Mouse (Mus musculus) cerebellum, postnatal 14 days (tissue): ENCODE data around the gene Grin2c.
A peak's percentile ranks its signal among the peaks of the same experiment; 100 is the strongest.

Source experiments
- DNase-seq, 2 experiments: peaks; one replicate each; pipeline ENCODE4 v3.0.0; 2021; ENCODE audit warnings: mixed read lengths in 2 of 2

Gene Grin2c

DNA sequence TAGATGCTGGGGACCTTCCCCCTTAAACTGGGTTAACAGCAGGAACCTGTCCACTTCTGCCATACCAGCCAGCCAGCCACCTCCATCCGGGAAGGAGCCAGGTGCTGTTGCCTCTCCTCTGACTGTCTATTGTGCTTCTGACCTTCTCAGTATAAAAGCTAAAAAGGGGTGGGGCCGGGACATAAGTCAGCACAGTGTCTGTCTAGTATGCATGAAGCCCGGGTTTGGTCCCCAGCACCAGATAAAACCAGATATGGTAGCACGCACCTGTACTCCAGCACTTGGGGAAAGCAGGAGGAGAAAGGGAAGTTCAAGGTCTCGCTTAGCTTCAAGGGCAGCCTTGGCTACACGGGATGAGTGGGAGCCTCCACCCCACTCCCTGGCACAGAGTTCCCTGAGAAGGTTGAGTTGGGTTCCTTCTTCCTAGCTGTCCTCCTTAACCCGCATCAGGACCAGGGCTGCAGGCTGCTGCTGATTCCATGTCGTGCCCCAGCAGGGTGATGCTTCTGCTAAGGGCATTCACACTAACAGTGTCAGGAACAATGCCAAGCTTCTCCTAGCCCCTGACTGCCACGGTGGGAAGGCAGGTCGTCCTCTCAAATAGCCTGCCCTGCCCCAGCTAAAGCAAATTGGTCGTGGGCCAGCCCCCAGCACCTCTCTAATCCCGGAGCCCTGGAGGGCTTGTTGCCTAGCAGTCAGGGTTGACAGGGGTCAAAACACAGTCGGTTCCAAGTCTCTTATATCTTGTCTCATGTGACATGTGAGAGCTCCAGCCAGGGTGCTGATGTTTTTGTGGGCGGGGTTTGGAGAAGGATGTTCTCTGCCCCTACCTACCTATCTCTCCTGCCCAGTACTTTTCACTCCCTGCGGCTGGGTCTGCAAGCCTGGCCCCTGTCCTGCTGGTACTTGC, 37.8 kb downstream of the Grin2c start:
- DNase-seq: no peak

DNA sequence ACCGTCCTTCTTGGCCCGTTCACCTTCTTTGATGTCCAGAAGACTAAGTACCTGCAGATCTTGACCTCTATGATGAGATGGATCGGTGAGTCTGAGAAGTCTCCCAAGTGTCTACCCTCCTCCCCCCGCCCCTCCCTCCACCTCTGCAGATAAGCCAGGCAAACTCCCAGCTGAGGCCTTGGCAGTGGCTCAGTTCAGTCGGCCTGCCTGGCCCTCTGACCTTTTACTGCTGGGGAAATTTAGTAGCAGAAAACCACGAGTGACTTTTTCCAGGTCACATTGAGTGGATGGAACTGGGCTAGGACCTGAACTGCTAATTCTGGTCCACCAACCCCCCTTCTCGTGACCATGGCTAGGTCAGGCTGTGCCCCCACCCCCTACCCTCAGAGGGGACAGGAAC, 38.6 kb downstream of the Grin2c start:
- no peak for DNase-seq

- no peak for DNase-seq
These were observed 39.4 kb downstream of the Grin2c start for GRCm38 (mm10) chr11:115227640-115228039.

DNA sequence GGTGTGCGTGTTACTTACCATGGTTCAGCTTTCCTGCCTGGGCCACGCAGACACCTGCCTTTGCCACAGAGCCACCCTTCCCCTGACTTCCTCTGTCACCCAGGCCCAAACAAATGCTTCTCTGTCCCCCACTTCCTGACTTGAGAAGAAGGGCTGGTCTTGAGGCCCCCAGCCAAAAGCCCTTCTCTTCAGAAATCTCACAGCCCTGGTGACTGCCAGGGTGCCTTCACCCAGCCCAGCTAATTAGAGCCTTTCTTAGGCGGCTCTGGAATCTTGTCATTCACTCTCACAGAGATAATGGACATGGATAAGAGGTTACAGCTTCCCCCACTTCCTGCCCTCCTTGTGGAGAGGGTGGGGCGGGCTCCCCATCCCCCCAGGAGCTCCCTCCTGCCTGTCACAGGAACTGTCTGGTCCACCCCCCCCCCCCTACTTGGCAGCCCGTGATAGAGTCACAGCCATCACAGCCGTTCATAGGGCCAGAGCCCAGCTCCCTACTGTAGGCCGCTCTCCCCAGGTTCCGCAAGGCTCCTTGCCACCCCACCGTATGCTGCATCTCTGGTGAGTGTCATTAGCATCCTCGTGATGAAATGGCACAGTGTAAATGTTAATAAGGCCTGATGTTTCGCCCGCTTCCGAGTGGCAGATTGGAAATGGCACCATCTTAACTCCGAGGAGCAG, 40.1 kb downstream of the Grin2c start:
- DNase-seq: peak; percentile 68 to 75

GRCm38 (mm10) chr11:115225301-115225700, 41.7 kb downstream of the Grin2c start:
- peak in 1 of 2 experiments; percentile 37 for DNase-seq

- DNase-seq: peak; percentile 72 to 88
These were observed 42.2 kb downstream of the Grin2c start for GRCm38 (mm10) chr11:115224889-115225288.

- DNase-seq: no peak
These were observed 43.2 kb downstream of the Grin2c start for GRCm38 (mm10) chr11:115223877-115224276.

DNA sequence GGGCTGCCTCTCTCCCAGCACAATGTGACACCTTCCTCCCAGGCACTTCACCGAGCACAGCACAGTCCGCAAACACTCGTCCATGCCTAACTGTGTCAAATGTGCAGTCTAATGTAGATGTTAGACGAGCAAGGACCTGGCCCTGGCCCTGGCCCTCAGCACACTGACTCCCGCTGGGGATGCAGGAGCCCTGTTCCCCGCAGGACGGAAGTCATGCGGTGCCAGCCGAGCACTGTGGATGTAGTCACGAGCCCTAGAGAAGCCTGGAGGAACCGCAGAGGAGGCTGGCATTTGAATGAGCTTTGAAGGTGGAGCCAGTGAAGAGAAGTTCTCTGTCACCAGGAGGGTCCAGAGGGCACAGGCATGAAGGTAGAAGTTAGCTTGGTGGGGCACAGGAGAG, 43.6 kb downstream of the Grin2c start:
- DNase-seq: peak in 1 of 2 experiments; percentile 51

- DNase-seq: peak in 1 of 2 experiments; percentile 46
These were observed 44.5 kb downstream of the Grin2c start for GRCm38 (mm10) chr11:115222570-115222969.

DNA sequence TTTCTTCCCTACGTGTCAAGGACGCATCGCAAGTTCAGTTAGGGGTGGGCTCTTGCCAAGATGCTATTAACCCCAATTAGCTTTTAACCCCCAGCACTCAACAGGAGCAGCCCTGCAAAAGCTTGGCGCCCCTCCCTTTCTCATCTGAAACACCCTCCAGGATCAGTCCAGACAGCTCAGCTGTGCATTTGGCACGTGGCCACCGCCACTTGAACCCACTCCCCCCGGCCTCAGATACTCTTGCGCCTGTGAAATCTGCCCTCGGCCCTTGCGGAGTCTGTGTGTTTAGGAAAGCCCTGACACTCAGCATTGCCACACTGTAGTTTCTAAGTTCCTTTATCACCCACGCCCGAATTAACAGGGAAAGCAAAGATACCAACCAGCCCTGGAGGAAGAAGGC, 45.0 kb downstream of the Grin2c start:
- peak; percentile 72 to 76 for DNase-seq

DNA sequence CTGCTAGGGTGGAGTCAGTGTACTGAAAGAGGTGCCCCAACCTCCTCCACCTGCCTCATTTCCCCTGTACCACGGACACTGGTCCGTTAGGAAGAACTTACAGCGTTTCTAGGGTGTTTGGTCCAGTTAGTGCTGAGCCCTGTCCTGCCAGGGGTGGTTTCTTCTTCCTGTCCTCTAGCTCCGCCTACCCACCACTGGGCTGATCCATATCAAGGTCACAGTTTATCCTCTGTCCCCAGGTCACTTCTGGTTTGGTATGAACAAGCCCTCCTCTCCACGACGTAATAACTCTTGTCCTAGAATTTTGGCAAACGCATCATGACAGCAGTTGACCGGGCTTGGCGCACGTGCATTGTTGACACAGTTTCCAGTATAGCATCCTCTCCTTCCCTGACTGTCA, 47.4 kb downstream of the Grin2c start:
- DNase-seq: peak in 1 of 2 experiments; percentile 42

GRCm38 (mm10) chr11:115219263-115219662, 47.8 kb downstream of the Grin2c start:
- peak in 1 of 2 experiments; percentile 60 for DNase-seq

DNA sequence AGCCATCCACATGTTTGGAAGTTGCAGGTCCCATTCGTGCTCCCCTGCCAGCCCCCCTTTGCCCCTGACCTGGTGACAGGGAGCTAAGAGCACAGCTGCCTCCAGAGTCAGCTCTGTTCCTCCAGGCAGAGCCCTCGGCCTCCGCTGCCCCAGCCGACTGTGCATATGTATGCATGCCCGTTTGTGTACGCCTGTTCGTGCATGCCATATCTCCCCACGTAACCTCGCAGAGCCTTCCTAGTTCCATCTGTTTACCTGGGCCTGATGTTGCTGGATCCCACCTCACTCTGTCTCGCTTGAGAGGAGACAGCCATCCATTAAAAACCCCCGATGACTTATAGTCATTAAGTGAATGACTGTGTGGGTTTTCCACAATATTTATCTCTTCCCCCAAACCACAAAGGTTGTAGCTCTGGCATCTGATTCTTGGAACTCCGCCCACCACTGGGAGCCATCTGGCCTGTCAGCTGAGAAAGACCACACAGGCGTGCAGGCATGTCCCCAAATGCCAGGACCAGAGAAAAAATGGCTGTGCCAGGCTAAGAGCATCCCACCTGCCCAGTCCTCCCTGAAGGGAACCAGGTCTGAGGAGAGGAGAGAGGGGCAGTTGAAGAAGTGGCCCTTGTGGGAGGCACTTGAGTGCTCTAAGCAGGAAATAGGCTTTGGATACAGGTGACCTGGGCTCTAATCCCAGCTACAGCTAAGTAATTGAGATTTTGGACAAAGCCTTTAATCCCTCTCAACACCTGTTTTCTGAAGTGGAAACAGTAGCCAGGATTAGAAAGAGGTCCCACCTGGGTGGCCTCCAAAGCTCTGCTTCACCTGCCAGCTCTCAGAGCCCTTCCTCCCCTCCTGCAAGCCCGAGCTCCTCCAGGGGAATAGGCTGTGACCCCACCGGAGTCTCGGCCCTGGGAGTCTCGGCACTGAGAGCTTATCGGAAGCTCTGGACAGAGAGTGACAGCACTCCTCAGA, 49.3 kb downstream of the Grin2c start:
- DNase-seq: peak; percentile 98

DNA sequence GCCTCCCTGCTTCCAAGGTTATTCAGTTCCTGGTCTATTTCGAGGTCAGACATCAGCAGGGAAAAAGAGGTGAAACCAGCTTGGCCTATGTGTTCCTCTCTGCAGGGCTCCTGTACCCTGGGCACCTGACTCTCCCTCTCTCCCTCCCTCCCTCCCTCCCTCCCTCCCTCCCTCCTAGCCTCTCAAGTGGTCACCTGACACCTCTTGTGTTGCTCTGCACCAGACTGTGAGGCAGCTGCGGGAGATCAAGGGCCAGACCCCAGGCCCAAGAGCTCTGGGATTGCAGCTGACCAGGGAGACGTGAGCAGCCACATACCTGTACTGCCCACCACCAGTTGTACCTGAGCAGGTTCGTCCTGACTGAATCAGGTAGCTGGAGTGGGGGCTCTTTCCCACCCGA, 51.9 kb downstream of the Grin2c start:
- no peak for DNase-seq

DNA sequence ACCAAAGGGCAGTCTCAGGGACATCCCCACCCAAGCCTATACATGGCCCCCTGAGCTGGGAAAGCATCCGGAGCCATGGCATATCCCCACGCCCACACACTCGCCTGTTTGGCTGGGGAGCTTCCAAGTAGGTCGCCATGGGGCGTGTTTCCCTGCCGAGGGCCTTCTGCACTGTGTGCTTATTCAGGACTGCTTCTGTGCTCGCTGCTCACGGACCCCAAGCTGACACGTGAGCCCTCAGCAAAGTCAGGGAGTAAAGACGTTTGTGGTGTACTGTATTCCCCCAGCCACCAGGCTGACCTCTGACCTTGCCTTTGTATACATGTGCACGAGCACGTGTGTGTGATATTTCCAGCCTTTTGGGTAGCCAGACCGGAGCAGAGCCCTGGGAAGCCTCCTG, 54.9 kb downstream of the Grin2c start:
- DNase-seq: peak; percentile 79 to 86

- DNase-seq: peak; percentile 41 to 47
These were observed 57.1 kb downstream of the Grin2c start for GRCm38 (mm10) chr11:115209958-115210357.

GRCm38 (mm10) chr11:115208776-115209732, 58.0 kb downstream of the Grin2c start:
- DNase-seq: peak; percentile 77

- DNase-seq: peak; percentile 78 to 80
These were observed 58.9 kb downstream of the Grin2c start for GRCm38 (mm10) chr11:115208126-115208525.

- DNase-seq: peak; percentile 77 to 84
These were observed 64.3 kb downstream of the Grin2c start for GRCm38 (mm10) chr11:115202756-115203155.

GRCm38 (mm10) chr11:115202316-115202715, 64.7 kb downstream of the Grin2c start:
- DNase-seq: peak; percentile 96

DNA sequence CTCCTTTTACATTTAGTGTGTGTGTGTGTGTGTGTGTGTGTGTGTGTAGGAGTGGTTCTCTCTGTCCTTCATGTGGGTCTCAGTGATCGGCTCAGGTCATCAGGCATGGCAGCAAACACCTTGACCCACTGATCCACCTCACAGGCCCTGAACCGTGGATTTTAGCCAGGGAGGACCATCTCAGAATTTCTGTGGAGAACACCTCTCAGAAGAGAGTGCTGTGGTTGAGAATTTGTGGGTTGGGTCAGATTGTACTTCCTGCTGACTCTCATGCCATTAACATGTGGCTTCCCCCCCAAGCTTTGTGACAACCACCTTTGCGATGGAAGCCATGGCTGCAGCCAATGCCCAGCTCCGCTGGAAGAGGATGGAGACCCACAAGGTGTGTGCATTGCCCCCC, 66.5 kb downstream of the Grin2c start:
- DNase-seq: no peak
